Mouse (Mus musculus) megakaryocyte, embryonic 14.5 days (primary cell): ENCODE results near the gene Kif26b.

Experiments
- FLI1 ChIP-seq: IDR thresholded peaks from 2 replicates; pipeline ENCODE4 v1.6.1; 2012; ENCODE audit warnings: low read length, inconsistent platforms, mixed read lengths
- GATA1 ChIP-seq: IDR thresholded peaks from 3 replicates; pipeline ENCODE4 v1.6.1; 2012; ENCODE audit warnings: mixed read lengths, low read length, inconsistent platforms, borderline replicate concordance

GRCm38 (mm10) chr1:178748617-178749016 is 219.7 kb downstream of the Kif26b start:
- no peak for TF ChIP-seq GATA1
- TF ChIP-seq FLI1 = no peak
